Mouse (Mus musculus): ENCODE measurements around the gene Olfr317.
"Not testable (repeated sequence)": the region's sequence is repeated elsewhere in the genome, so short reads cannot be mapped to it uniquely, and the experiment has no call there.

Gene Olfr317

GRCm38 (mm10) chr11:58738792-58739262 is at the start of gene Olfr317:
Gene Olfr317, minus strand, starts transcription at chr11:58739212.
- DNase-seq (ENCODE audit: low read depth) = no peak

- no peak for DNase-seq (ENCODE audit: low read depth)
These were observed 49.3 kb upstream of the Olfr317 start for GRCm38 (mm10) chr11:58788346-58788745.

GRCm38 (mm10) chr11:58787651-58788050 is 48.6 kb upstream of the Olfr317 start:
- no peak for DNase-seq (ENCODE audit: low read depth)

GRCm38 (mm10) chr11:58784182-58784581 is 45.2 kb upstream of the Olfr317 start:
- DNase-seq (ENCODE audit: low read depth) = no peak

- DNase-seq (ENCODE audit: low read depth) = no peak
These were observed 43.6 kb upstream of the Olfr317 start, which contains the start of gene Olfr314 for GRCm38 (mm10) chr11:58782480-58783089. Gene Olfr314, plus strand, starts transcription at chr11:58782952.

GRCm38 (mm10) chr11:58772888-58773287 is 33.9 kb upstream of the Olfr317 start, which contains the start of gene Olfr315:
Gene Olfr315, plus strand, starts transcription at chr11:58773188.
- DNase-seq (ENCODE audit: low read depth) = no peak

- no peak for DNase-seq (ENCODE audit: low read depth)
These were observed 13.4 kb upstream of the Olfr317 start, which contains the start of gene Olfr316 for GRCm38 (mm10) chr11:58752434-58752833. Gene Olfr316, plus strand, starts transcription at chr11:58752734.

GRCm38 (mm10) chr11:58751096-58751495 is 12.1 kb upstream of the Olfr317 start:
- not testable (repeated sequence) for DNase-seq (ENCODE audit: low read depth)

- DNase-seq (ENCODE audit: low read depth) = no peak
These were observed 5.6 kb downstream of the Olfr317 start for GRCm38 (mm10) chr11:58733372-58733771.

- not testable (repeated sequence) for DNase-seq (ENCODE audit: low read depth)
These were observed 10.9 kb downstream of the Olfr317 start for GRCm38 (mm10) chr11:58727896-58728650.

GRCm38 (mm10) chr11:58723914-58724313 is 15.1 kb downstream of the Olfr317 start, which contains the start of gene Olfr318:
Gene Olfr318, minus strand, starts transcription at chr11:58724014.
- no peak for DNase-seq (ENCODE audit: low read depth)

GRCm38 (mm10) chr11:58719701-58720100 is 19.3 kb downstream of the Olfr317 start:
- no peak for DNase-seq (ENCODE audit: low read depth)

- not testable (repeated sequence) for DNase-seq (ENCODE audit: low read depth)
These were observed 21.3 kb downstream of the Olfr317 start for GRCm38 (mm10) chr11:58717723-58718122.

- DNase-seq (ENCODE audit: low read depth) = no peak
These were observed 29.9 kb downstream of the Olfr317 start for GRCm38 (mm10) chr11:58709086-58709485.

- no peak for DNase-seq (ENCODE audit: low read depth)
These were observed 40.1 kb downstream of the Olfr317 start, which contains the start of gene Olfr319 for GRCm38 (mm10) chr11:58698862-58699261. Gene Olfr319, plus strand, starts transcription at chr11:58699162.
